Mouse (Mus musculus): ENCODE measurements at regions not wholly inside any gene's neighbourhood (a gene's known extent, or its start where the extent isn't known, plus 50 kb on each side); places are given as distances from the start of the nearest gene placed in this dataset.
A peak's percentile ranks its signal among the peaks of the same experiment; 100 is the strongest.

- ATAC-seq, result no peak
Measured at GRCm38 (mm10) chr2:46468936-46469629, 1351.9 kb upstream of the Zeb2 start.

- no peak for ATAC-seq
Measured at GRCm38 (mm10) chr2:46465389-46465788, 1348.2 kb upstream of the Zeb2 start.

- no peak for ATAC-seq
Measured at GRCm38 (mm10) chr2:46464913-46465312, 1347.7 kb upstream of the Zeb2 start.

GRCm38 (mm10) chr2:46462670-46463069 lies 1345.5 kb upstream of the Zeb2 start:
- no peak for ATAC-seq

GRCm38 (mm10) chr2:46450698-46451097 lies 1333.5 kb upstream of the Zeb2 start:
- no peak for ATAC-seq

- ATAC-seq, result no peak
Measured at GRCm38 (mm10) chr2:46445306-46445705, 1328.1 kb upstream of the Zeb2 start.

GRCm38 (mm10) chr2:46443686-46444180 lies 1326.5 kb upstream of the Zeb2 start:
- peak; percentile 69 for ATAC-seq

GRCm38 (mm10) chr2:46443061-46443685 lies 1326.0 kb upstream of the Zeb2 start:
- ATAC-seq, result no peak

GRCm38 (mm10) chr2:46442576-46442975 lies 1325.4 kb upstream of the Zeb2 start:
- ATAC-seq, result no peak

GRCm38 (mm10) chr2:46441927-46442326 lies 1324.7 kb upstream of the Zeb2 start:
- no peak for ATAC-seq

GRCm38 (mm10) chr2:46441348-46441747 lies 1324.2 kb upstream of the Zeb2 start:
- no peak for ATAC-seq

- ATAC-seq, result no peak
Measured at GRCm38 (mm10) chr2:46440038-46440437, 1322.8 kb upstream of the Zeb2 start.

GRCm38 (mm10) chr2:46418281-46418680 lies 1301.1 kb upstream of the Zeb2 start:
- ATAC-seq, result no peak

- ATAC-seq, result no peak
Measured at GRCm38 (mm10) chr2:46402373-46403114, 1285.3 kb upstream of the Zeb2 start.

GRCm38 (mm10) chr2:46394161-46394560 lies 1277.0 kb upstream of the Zeb2 start:
- no peak for ATAC-seq

GRCm38 (mm10) chr2:46372847-46373461 lies 1255.8 kb upstream of the Zeb2 start:
- peak; percentile 37 for ATAC-seq

- ATAC-seq, result peak; percentile 12
Measured at GRCm38 (mm10) chr2:46371755-46372154, 1254.6 kb upstream of the Zeb2 start.

GRCm38 (mm10) chr2:46370949-46371348 lies 1253.8 kb upstream of the Zeb2 start:
- ATAC-seq, result peak; percentile 89

GRCm38 (mm10) chr2:46368882-46369281 lies 1251.7 kb upstream of the Zeb2 start:
- ATAC-seq, result no peak

GRCm38 (mm10) chr2:46366135-46366485 lies 1248.9 kb upstream of the Zeb2 start:
- no peak for ATAC-seq

- no peak for ATAC-seq
Measured at GRCm38 (mm10) chr2:46365428-46366134, 1248.4 kb upstream of the Zeb2 start.

- no peak for ATAC-seq
Measured at GRCm38 (mm10) chr2:46360049-46360712, 1243.0 kb upstream of the Zeb2 start.
